10 mouse cellular contexts compared by ENCODE assay signal in genomic region chr6:12350753-12351152, GRCm38 (mm10).
A peak's percentile ranks its signal among the peaks of the same experiment; 100 is the strongest.
DNase-seq lines count a peak whose midpoint lies in the region; ATAC-seq and TF ChIP-seq lines count a peak whose summit lies in the region.
"Had no signal": no experiment of that assay in that cellular context is flagged by ENCODE, and none has a peak within 500 bp of the region (broad histone marks: within the 10 kb centered on the region; RNA-seq: fewer than 3 reads in every experiment).

No protein-coding gene starts in this region.

- peaks cover 1% of the 10 kb centered on the region for H3K4me1 ChIP-seq in heart, adult 2 months (ENCODE audit: control insufficient read depth, insufficient read depth, low read length)
- no peaks in the 10 kb centered on the region for H3K4me1 ChIP-seq in liver, postnatal 0 days (ENCODE audit: insufficient read depth)
- peaks cover 5% of the 10 kb centered on the region; the same call in 1 of the 2 replicates for H3K4me1 ChIP-seq in forebrain, embryonic 16.5 days (replicated peaks; ENCODE audit: control insufficient read depth, insufficient read depth, low read length)
- H3K4me1 ChIP-seq: embryonic facial prominence, embryonic 15.5 days had no signal

- no peaks in the 10 kb centered on the region for H3K36me3 ChIP-seq in heart, adult 2 months (ENCODE audit: control insufficient read depth, insufficient read depth, low read length)
- H3K36me3 ChIP-seq in liver, postnatal 0 days (replicated peaks; ENCODE audit: insufficient read depth, low read length): no peaks in the 10 kb centered on the region
- no peaks in the 10 kb centered on the region for H3K36me3 ChIP-seq in forebrain, embryonic 16.5 days (ENCODE audit: control insufficient read depth, insufficient read depth)
- H3K36me3 ChIP-seq: embryonic facial prominence, embryonic 15.5 days; G1E had no signal

- intact Hi-C loops in heart, adult 2 months (cut with DNase I): loop anchor here (2.0 to 10.0 kb wide), 4 partner anchors 394 to 934 kb away; partner anchors contain the start of gene Thsd7a

- H3K27me3 ChIP-seq in heart, adult 2 months (ENCODE audit: control insufficient read depth, insufficient read depth, low read length): no peaks in the 10 kb centered on the region
- no peaks in the 10 kb centered on the region for H3K27me3 ChIP-seq in liver, postnatal 0 days (ENCODE audit: insufficient read depth, low read length)
- H3K27me3 ChIP-seq in forebrain, embryonic 16.5 days (replicated peaks; ENCODE audit: control insufficient read depth, insufficient read depth, low read length): no peaks in the 10 kb centered on the region
- H3K27me3 ChIP-seq: embryonic facial prominence, embryonic 15.5 days had no signal

- H3K9ac ChIP-seq in heart, adult 2 months (ENCODE audit: low read depth, low read length): no peak overlapping the region
- H3K9ac ChIP-seq in liver, postnatal 0 days (replicated peaks): no peak overlapping the region
- no peak overlapping the region for H3K9ac ChIP-seq in forebrain, embryonic 16.5 days (replicated peaks; ENCODE audit: low read depth, low read length)
- H3K9ac ChIP-seq: embryonic facial prominence, embryonic 15.5 days had no signal

- TF ChIP-seq POLR2A in heart, adult 2 months (IDR thresholded peaks at IDR 0.05; ENCODE audit: insufficient read depth, low read depth, low read length): no peak

- no peaks in the 10 kb centered on the region for H3K9me3 ChIP-seq in liver, postnatal 0 days (ENCODE audit: low read length)
- no peaks in the 10 kb centered on the region for H3K9me3 ChIP-seq in forebrain, embryonic 16.5 days (ENCODE audit: control insufficient read depth, low read length)
- H3K9me3 ChIP-seq: embryonic facial prominence, embryonic 15.5 days; G1E had no signal

- peak; percentile 83 for TF ChIP-seq CTCF in heart, adult 2 months (IDR thresholded peaks at IDR 0.05)
- peak; percentile 43; the same call in 1 of the 2 replicates for TF ChIP-seq CTCF in liver, postnatal 0 days (IDR thresholded peaks at IDR 0.05; ENCODE audit: low read depth)

- 0 out of 2 replicates have a peak overlapping the region, but pooled peaks have one; percentile 8 for H3K27ac ChIP-seq in heart, adult 2 months
- no peak overlapping the region for H3K27ac ChIP-seq in liver, postnatal 0 days (ENCODE audit: low read depth)
- H3K27ac ChIP-seq in forebrain, embryonic 16.5 days (ENCODE audit: low read length): no peak overlapping the region
- H3K27ac ChIP-seq: embryonic facial prominence, embryonic 15.5 days had no signal

- no peak for TF ChIP-seq EP300 in heart, adult 2 months (IDR thresholded peaks at IDR 0.05; ENCODE audit: insufficient read depth, low read depth, low read length)
- TF ChIP-seq EP300 in liver, postnatal 0 days (IDR thresholded peaks at IDR 0.05; ENCODE audit: low read depth): no peak

- H3K4me3 ChIP-seq in heart, adult 2 months: peak overlapping the region; percentile 31
- H3K4me3 ChIP-seq in liver, postnatal 0 days (ENCODE audit: low read depth, low read length): no peak overlapping the region
- no peak overlapping the region for H3K4me3 ChIP-seq in forebrain, embryonic 16.5 days (replicated peaks; ENCODE audit: low read length)
- H3K4me3 ChIP-seq: embryonic facial prominence, embryonic 15.5 days had no signal

- WGBS in heart, adult 2 months: 14% methylated on average over 5 of the region's 5 CpGs
- WGBS in liver, postnatal 0 days (ENCODE audit: insufficient replicate concordance): 32% methylated on average over 5 of the region's 5 CpGs
- WGBS in forebrain, embryonic 16.5 days: 38% methylated on average over 5 of the region's 5 CpGs

- ATAC-seq in liver, postnatal 0 days: no peak
- ATAC-seq in forebrain, embryonic 16.5 days: peak; percentile 66

- no peak overlapping the region for H3K4me2 ChIP-seq in liver, postnatal 0 days (ENCODE audit: low read depth, low read length)
- no peak overlapping the region for H3K4me2 ChIP-seq in forebrain, embryonic 16.5 days (ENCODE audit: low read length)
- H3K4me2 ChIP-seq: embryonic facial prominence, embryonic 15.5 days had no signal

- no peaks in the 10 kb centered on the region for H3K79me2 ChIP-seq in heart, adult 2 months (replicated peaks; ENCODE audit: control insufficient read depth, insufficient read depth, low read length)

- no peak for DNase-seq in heart, adult 2 months
- DNase-seq in heart, adult 11 months: no peak
- DNase-seq in liver, postnatal 0 days: no peak
- no peak for DNase-seq in liver
- peak; percentile 43 for DNase-seq in retina, postnatal 1 day
- DNase-seq in adrenal gland, postnatal 14 days: no peak
- no peak for DNase-seq in spleen, adult 18-20 months
